Mouse (Mus musculus) intestine, embryonic 14.5 days (tissue): ENCODE measurements at regions not wholly inside any gene's neighbourhood (a gene's known extent, or its start where the extent isn't known, plus 50 kb on each side); places are given as distances from the start of the nearest gene placed in this dataset.

Experiments used
- ATAC-seq: fragments of 200-750 bp; cut with Nextera tagmentation; replicated peaks from 2 replicates; pipeline ENCODE4 v1.8.0; 2017; ENCODE audit warnings: low read depth, moderate number of reproducible peaks, moderate TSS enrichment, moderate library complexity; ENCODE audit not compliant: low FRiP score, low TSS enrichment
- DNase-seq: peaks from one replicate; pipeline ENCODE4 v3.0.0-alpha.2; 2018; ENCODE audit warnings: low spot score
- H3K27ac ChIP-seq: fragments of 300-500 bp; sonication (generic); 2 replicates; pipeline ENCODE4 v1.5.1; 2014; ENCODE audit warnings: low read depth, mild to moderate bottlenecking, control low read depth
- H3K27me3 ChIP-seq: fragments of 300-500 bp; sonication (generic); replicated peaks from 2 replicates; pipeline ENCODE4 v1.6.1; 2014; ENCODE audit warnings: low read length, control low read depth; ENCODE audit not compliant: control insufficient read depth, insufficient read depth
- H3K36me3 ChIP-seq: fragments of 300-500 bp; sonication (generic); 2 replicates; pipeline ENCODE4 v1.6.1; 2014; ENCODE audit warnings: low read length, control low read depth; ENCODE audit not compliant: control insufficient read depth, insufficient read depth
- H3K4me1 ChIP-seq: fragments of 300-500 bp; sonication (generic); replicated peaks from 2 replicates; pipeline ENCODE4 v1.6.1; 2014; ENCODE audit warnings: low read length, control low read depth, mixed read lengths; ENCODE audit not compliant: control insufficient read depth, insufficient read depth
- H3K4me2 ChIP-seq: fragments of 300-500 bp; sonication (generic); 2 replicates; pipeline ENCODE4 v1.6.1; 2014; ENCODE audit warnings: low read length
- H3K4me3 ChIP-seq: fragments of 300-500 bp; sonication (generic); 2 replicates; pipeline ENCODE4 v1.5.1; 2014; ENCODE audit warnings: low read depth, low read length, control low read depth, mixed read lengths
- H3K9ac ChIP-seq: fragments of 300-500 bp; sonication (generic); 2 replicates; pipeline ENCODE4 v1.6.1; 2014; ENCODE audit warnings: mild to moderate bottlenecking, low read length
- H3K9me3 ChIP-seq: fragments of 300-500 bp; sonication (generic); 2 replicates; pipeline ENCODE4 v1.6.1; 2016; ENCODE audit warnings: low read length, control low read depth; ENCODE audit not compliant: control insufficient read depth
- WGBS: fragments of 180-500 bp; shearing (Covaris S2); extraction: QIAGEN DNeasy Blood & Tissue Kit; methylation state at CpG from one replicate; pipeline ENCODE4 v1.1.7; 2014; 5-methylcytosine and 5-hydroxymethylcytosine counted together

GRCm38 (mm10) chr3:82265941-82266340 lies 91.9 kb upstream of the Map9 start:
- H3K27ac ChIP-seq: no peak overlapping the region
- H3K36me3 ChIP-seq: no peaks in the 10 kb centered on the region
- 87% methylated on average over 1 of the region's 1 CpGs for WGBS
- H3K4me1 ChIP-seq: 0 out of 2 replicates have a peak, but pooled peaks cover 5% of the 10 kb centered on the region
- H3K4me2 ChIP-seq: no peak overlapping the region
- no peak overlapping the region for H3K4me3 ChIP-seq
- DNase-seq (no peak), ATAC-seq (no peak)
- H3K9ac ChIP-seq: no peak overlapping the region
- H3K9me3 ChIP-seq: 0 out of 2 replicates have a peak, but pooled peaks cover 6% of the 10 kb centered on the region
- no peaks in the 10 kb centered on the region for H3K27me3 ChIP-seq

- H3K4me3 ChIP-seq: no peak overlapping the region
- DNase-seq (no peak), ATAC-seq (no peak)
- no peak overlapping the region for H3K27ac ChIP-seq
- H3K9ac ChIP-seq: no peak overlapping the region
- H3K9me3 ChIP-seq: no peaks in the 10 kb centered on the region
- peaks cover 5% of the 10 kb centered on the region; the same call in 1 of the 2 replicates for H3K4me1 ChIP-seq
- WGBS: 50% methylated on average over 3 of the region's 3 CpGs
- no peaks in the 10 kb centered on the region for H3K27me3 ChIP-seq
- H3K36me3 ChIP-seq: no peaks in the 10 kb centered on the region
- no peak overlapping the region for H3K4me2 ChIP-seq
These were observed 95.9 kb upstream of the Map9 start for GRCm38 (mm10) chr3:82261976-82262375.

GRCm38 (mm10) chr3:82259986-82260652 lies 97.7 kb upstream of the Map9 start:
- H3K27ac ChIP-seq: no peak overlapping the region

GRCm38 (mm10) chr3:82250796-82251261 lies 105.2 kb upstream of the Gucy1a1 start:
- Histone ChIP-seq H3K9me3 (0 out of 2 replicates have a peak, but pooled peaks cover 5% of the 10 kb centered on the region), H3K36me3 (no peaks in the 10 kb centered on the region), H3K4me2 (no peak overlapping the region; the same call in 1 of the 2 replicates), H3K9ac (no peak overlapping the region), H3K4me3 (no peak overlapping the region), H3K4me1 (peaks cover 13% of the 10 kb centered on the region; the same call in 1 of the 2 replicates), H3K27ac (peak overlapping the region; percentile 55), H3K27me3 (no peaks in the 10 kb centered on the region)
- DNase-seq: no peak
- WGBS: 31% methylated on average over 3 of the region's 3 CpGs
- ATAC-seq: peak; percentile 76; the same call in 1 of the 2 replicates

More at GRCm38 (mm10) chr3:82259986-82260652, 97.7 kb upstream of the Map9 start:
- WGBS: 64% methylated on average over 4 of the region's 4 CpGs
- DNase-seq (no peak), ATAC-seq (0 out of 2 replicates have a peak, but pooled peaks have one; percentile 36)
- Histone ChIP-seq H3K4me2 (no peak overlapping the region), H3K36me3 (no peaks in the 10 kb centered on the region), H3K27me3 (no peaks in the 10 kb centered on the region), H3K4me3 (no peak overlapping the region), H3K9ac (no peak overlapping the region), H3K9me3 (no peaks in the 10 kb centered on the region), H3K4me1 (peaks cover 5% of the 10 kb centered on the region; the same call in 1 of the 2 replicates)

- Histone ChIP-seq H3K4me2 (no peak overlapping the region), H3K27ac (peak overlapping the region; percentile 55), H3K9ac (no peak overlapping the region), H3K36me3 (no peaks in the 10 kb centered on the region), H3K4me1 (peaks cover 13% of the 10 kb centered on the region; the same call in 1 of the 2 replicates), H3K4me3 (no peak overlapping the region), H3K9me3 (0 out of 2 replicates have a peak, but pooled peaks cover 5% of the 10 kb centered on the region), H3K27me3 (no peaks in the 10 kb centered on the region)
- ATAC-seq (no peak), DNase-seq (no peak)
- 26% methylated on average over 6 of the region's 6 CpGs for WGBS
These were observed 104.6 kb upstream of the Gucy1a1 start for GRCm38 (mm10) chr3:82249968-82250795.

GRCm38 (mm10) chr3:82236377-82237057 lies 90.9 kb upstream of the Gucy1a1 start:
- no peak overlapping the region for H3K4me2 ChIP-seq
- H3K27me3 ChIP-seq: no peaks in the 10 kb centered on the region
- ATAC-seq: no peak
- H3K36me3 ChIP-seq: no peaks in the 10 kb centered on the region
- no peak overlapping the region for H3K4me3 ChIP-seq
- DNase-seq: no peak
- no peak overlapping the region for H3K9ac ChIP-seq
- WGBS: 64% methylated on average over 2 of the region's 2 CpGs
- H3K4me1 ChIP-seq: no peaks in the 10 kb centered on the region
- no peak overlapping the region for H3K27ac ChIP-seq
- H3K9me3 ChIP-seq: no peaks in the 10 kb centered on the region

- no peaks in the 10 kb centered on the region for H3K27me3 ChIP-seq
- ATAC-seq (no peak), DNase-seq (no peak)
- H3K27ac ChIP-seq: no peak overlapping the region
- H3K9ac ChIP-seq: no peak overlapping the region
- H3K36me3 ChIP-seq: no peaks in the 10 kb centered on the region
- H3K4me3 ChIP-seq: no peak overlapping the region
- no peaks in the 10 kb centered on the region for H3K9me3 ChIP-seq
- no peak overlapping the region for H3K4me2 ChIP-seq
- H3K4me1 ChIP-seq: no peaks in the 10 kb centered on the region
These were observed 88.7 kb upstream of the Gucy1a1 start for GRCm38 (mm10) chr3:82234306-82234705.

- Histone ChIP-seq H3K9me3 (no peaks in the 10 kb centered on the region), H3K4me2 (no peak overlapping the region), H3K27ac (no peak overlapping the region), H3K27me3 (no peaks in the 10 kb centered on the region), H3K4me1 (no peaks in the 10 kb centered on the region), H3K36me3 (no peaks in the 10 kb centered on the region), H3K9ac (no peak overlapping the region), H3K4me3 (no peak overlapping the region)
- ATAC-seq: no peak
- WGBS: 83% methylated on average over 1 of the region's 1 CpGs
- DNase-seq: no peak
These were observed 77.8 kb upstream of the Gucy1a1 start for GRCm38 (mm10) chr3:82223379-82223778.
